Mouse (Mus musculus): ENCODE measurements at regions not wholly inside any gene's neighbourhood (a gene's known extent, or its start where the extent isn't known, plus 50 kb on each side); places are given as distances from the start of the nearest gene placed in this dataset.

GRCm38 (mm10) chr1:186340701-186341100 lies 223.6 kb upstream of the Lyplal1 start:
- Histone ChIP-seq H3K4me1 (ENCODE audit: control insufficient read depth, insufficient read depth, low read length) (no peaks in the 10 kb centered on the region), H3K4me2 (ENCODE audit: low read depth, low read length) (no peak overlapping the region), H3K27ac (ENCODE audit: low read length) (no peak overlapping the region), H3K27me3 (ENCODE audit: control insufficient read depth, insufficient read depth, low read length) (no peaks in the 10 kb centered on the region), H3K9me3 (replicated peaks; ENCODE audit: control insufficient read depth, low read length) (no peaks in the 10 kb centered on the region), H3K36me3 (ENCODE audit: control insufficient read depth, insufficient read depth, low read length) (no peaks in the 10 kb centered on the region), H3K9ac (ENCODE audit: low read length) (no peak overlapping the region), H3K4me3 (replicated peaks; ENCODE audit: low read length) (no peak overlapping the region)
- ATAC-seq (ENCODE audit: insufficient read depth, low FRiP score): no peak
- WGBS: 55% methylated on average over 3 of the region's 3 CpGs

DNA sequence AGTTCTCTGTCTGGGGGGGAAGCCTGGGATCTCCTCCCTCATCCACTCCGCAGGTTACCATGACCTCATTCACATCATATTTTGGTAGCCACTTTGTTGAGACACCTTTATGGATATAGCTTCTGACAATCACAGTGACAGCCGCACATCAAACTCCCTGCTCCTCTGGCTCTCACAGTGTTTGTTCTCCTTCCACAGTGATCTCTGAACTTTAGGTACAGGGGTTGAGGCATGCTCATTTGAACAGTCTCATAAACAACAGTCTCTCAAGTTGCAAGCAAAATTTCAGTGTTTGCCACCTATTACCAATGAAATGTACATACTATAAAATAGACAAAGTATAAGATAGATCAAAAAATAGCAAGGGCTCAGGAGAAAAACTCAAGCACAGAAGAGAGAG lies 200.2 kb upstream of the Lyplal1 start:
- ATAC-seq (ENCODE audit: insufficient read depth, low FRiP score): no peak
- no peaks in the 10 kb centered on the region for H3K27me3 ChIP-seq (ENCODE audit: control insufficient read depth, insufficient read depth, low read length)
- no peak overlapping the region for H3K9ac ChIP-seq (ENCODE audit: low read length)
- H3K36me3 ChIP-seq (ENCODE audit: control insufficient read depth, insufficient read depth, low read length): no peaks in the 10 kb centered on the region
- H3K27ac ChIP-seq (ENCODE audit: low read length): no peak overlapping the region
- H3K4me1 ChIP-seq (ENCODE audit: control insufficient read depth, insufficient read depth, low read length): peaks cover 2% of the 10 kb centered on the region; the same call in 1 of the 2 replicates
- WGBS: 82% methylated on average over 2 of the region's 2 CpGs
- no peak overlapping the region for H3K4me3 ChIP-seq (replicated peaks; ENCODE audit: low read length)
- H3K9me3 ChIP-seq (replicated peaks; ENCODE audit: control insufficient read depth, low read length): no peaks in the 10 kb centered on the region
- H3K4me2 ChIP-seq (ENCODE audit: low read depth, low read length): no peak overlapping the region

DNA sequence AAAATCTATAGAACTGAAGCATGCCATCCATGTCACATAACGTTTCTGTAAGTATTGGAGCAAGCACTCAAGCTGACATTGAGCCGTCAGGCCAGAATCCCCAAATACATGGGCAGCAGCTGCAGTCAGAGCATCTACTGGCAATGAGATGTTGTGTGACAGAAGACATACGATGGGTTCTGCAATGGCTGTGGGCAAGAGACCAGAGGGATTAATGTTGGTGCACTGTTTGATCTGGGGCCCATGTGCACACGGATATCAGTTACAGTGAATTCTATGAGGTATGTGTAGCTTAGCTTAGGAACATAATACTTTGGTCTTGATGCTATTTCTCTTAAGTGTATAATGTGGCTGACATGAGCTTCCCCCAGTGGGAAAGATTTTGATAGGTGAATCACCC lies 197.1 kb upstream of the Lyplal1 start:
- WGBS: 79% methylated on average over 4 of the region's 4 CpGs
- H3K9ac ChIP-seq (ENCODE audit: low read length): no peak overlapping the region

DNA sequence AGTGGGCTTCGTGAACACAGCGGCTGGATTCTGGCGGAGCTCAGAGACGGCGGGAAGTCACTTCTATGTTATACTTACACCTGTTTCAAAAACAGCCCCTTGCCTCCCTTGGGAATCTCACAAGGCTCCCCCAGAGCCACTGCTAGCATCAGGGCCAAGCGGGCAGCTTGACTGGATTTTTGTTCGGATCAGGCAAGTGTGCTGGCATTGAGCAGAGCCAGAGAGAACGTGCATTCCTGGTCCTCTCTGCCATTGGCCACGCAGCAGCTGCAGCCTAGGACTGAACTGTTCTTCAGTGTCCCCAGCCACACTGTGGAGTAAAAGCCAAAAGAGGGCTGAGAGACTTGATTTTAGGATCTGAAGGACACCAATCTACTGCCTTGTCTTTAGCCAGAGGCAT lies 195.6 kb upstream of the Lyplal1 start:
- Histone ChIP-seq H3K27me3 (ENCODE audit: control insufficient read depth, insufficient read depth, low read length) (no peaks in the 10 kb centered on the region), H3K27ac (ENCODE audit: low read length) (no peak overlapping the region), H3K4me3 (replicated peaks; ENCODE audit: low read length) (no peak overlapping the region), H3K9me3 (replicated peaks; ENCODE audit: control insufficient read depth, low read length) (no peaks in the 10 kb centered on the region), H3K4me1 (ENCODE audit: control insufficient read depth, insufficient read depth, low read length) (peaks cover 2% of the 10 kb centered on the region; the same call in 1 of the 2 replicates), H3K4me2 (ENCODE audit: low read depth, low read length) (no peak overlapping the region), H3K36me3 (ENCODE audit: control insufficient read depth, insufficient read depth, low read length) (no peaks in the 10 kb centered on the region), H3K9ac (ENCODE audit: low read length) (no peak overlapping the region)
- 89% methylated on average over 9 of the region's 9 CpGs for WGBS
- ATAC-seq (ENCODE audit: insufficient read depth, low FRiP score): no peak

More for the DNA sequence above, 197.1 kb upstream of the Lyplal1 start:
- Histone ChIP-seq H3K27ac (ENCODE audit: low read length) (no peak overlapping the region), H3K4me3 (replicated peaks; ENCODE audit: low read length) (no peak overlapping the region), H3K4me1 (ENCODE audit: control insufficient read depth, insufficient read depth, low read length) (peaks cover 2% of the 10 kb centered on the region; the same call in 1 of the 2 replicates), H3K4me2 (ENCODE audit: low read depth, low read length) (no peak overlapping the region), H3K36me3 (ENCODE audit: control insufficient read depth, insufficient read depth, low read length) (no peaks in the 10 kb centered on the region), H3K9me3 (replicated peaks; ENCODE audit: control insufficient read depth, low read length) (no peaks in the 10 kb centered on the region), H3K27me3 (ENCODE audit: control insufficient read depth, insufficient read depth, low read length) (no peaks in the 10 kb centered on the region)
- ATAC-seq (ENCODE audit: insufficient read depth, low FRiP score): no peak

- Histone ChIP-seq H3K4me3 (replicated peaks; ENCODE audit: low read length) (no peak overlapping the region), H3K4me1 (ENCODE audit: control insufficient read depth, insufficient read depth, low read length) (peaks cover 2% of the 10 kb centered on the region; the same call in 1 of the 2 replicates), H3K27ac (ENCODE audit: low read length) (no peak overlapping the region), H3K9me3 (replicated peaks; ENCODE audit: control insufficient read depth, low read length) (no peaks in the 10 kb centered on the region), H3K9ac (ENCODE audit: low read length) (no peak overlapping the region), H3K4me2 (ENCODE audit: low read depth, low read length) (no peak overlapping the region), H3K36me3 (ENCODE audit: control insufficient read depth, insufficient read depth, low read length) (no peaks in the 10 kb centered on the region), H3K27me3 (ENCODE audit: control insufficient read depth, insufficient read depth, low read length) (no peaks in the 10 kb centered on the region)
- 73% methylated on average over 7 of the region's 7 CpGs for WGBS
- no peak for ATAC-seq (ENCODE audit: insufficient read depth, low FRiP score)
Observed at GRCm38 (mm10) chr1:186312008-186312407, 194.9 kb upstream of the Lyplal1 start.

GRCm38 (mm10) chr1:186307627-186308026 lies 190.5 kb upstream of the Lyplal1 start:
- H3K27ac ChIP-seq (ENCODE audit: low read length): no peak overlapping the region
- WGBS: 74% methylated on average over 6 of the region's 6 CpGs
- H3K9ac ChIP-seq (ENCODE audit: low read length): no peak overlapping the region
- no peaks in the 10 kb centered on the region for H3K9me3 ChIP-seq (replicated peaks; ENCODE audit: control insufficient read depth, low read length)
- no peak overlapping the region for H3K4me2 ChIP-seq (ENCODE audit: low read depth, low read length)
- H3K4me1 ChIP-seq (ENCODE audit: control insufficient read depth, insufficient read depth, low read length): no peaks in the 10 kb centered on the region
- no peaks in the 10 kb centered on the region for H3K36me3 ChIP-seq (ENCODE audit: control insufficient read depth, insufficient read depth, low read length)
- no peaks in the 10 kb centered on the region for H3K27me3 ChIP-seq (ENCODE audit: control insufficient read depth, insufficient read depth, low read length)
- no peak for ATAC-seq (ENCODE audit: insufficient read depth, low FRiP score)
- no peak overlapping the region for H3K4me3 ChIP-seq (replicated peaks; ENCODE audit: low read length)

GRCm38 (mm10) chr1:186297464-186297863 lies 180.4 kb upstream of the Lyplal1 start:
- no peaks in the 10 kb centered on the region for H3K4me1 ChIP-seq (ENCODE audit: control insufficient read depth, insufficient read depth, low read length)
- no peak for ATAC-seq (ENCODE audit: insufficient read depth, low FRiP score)
- no peak overlapping the region for H3K4me2 ChIP-seq (ENCODE audit: low read depth, low read length)
- H3K9me3 ChIP-seq (replicated peaks; ENCODE audit: control insufficient read depth, low read length): no peaks in the 10 kb centered on the region
- WGBS: 73% methylated on average over 7 of the region's 7 CpGs
- no peak overlapping the region for H3K9ac ChIP-seq (ENCODE audit: low read length)
- no peak overlapping the region for H3K27ac ChIP-seq (ENCODE audit: low read length)
- H3K27me3 ChIP-seq (ENCODE audit: control insufficient read depth, insufficient read depth, low read length): no peaks in the 10 kb centered on the region
- no peaks in the 10 kb centered on the region for H3K36me3 ChIP-seq (ENCODE audit: control insufficient read depth, insufficient read depth, low read length)
- no peak overlapping the region for H3K4me3 ChIP-seq (replicated peaks; ENCODE audit: low read length)

- Histone ChIP-seq H3K9me3 (replicated peaks; ENCODE audit: control insufficient read depth, low read length) (no peaks in the 10 kb centered on the region), H3K4me3 (replicated peaks; ENCODE audit: low read length) (no peak overlapping the region), H3K27me3 (ENCODE audit: control insufficient read depth, insufficient read depth, low read length) (no peaks in the 10 kb centered on the region), H3K9ac (ENCODE audit: low read length) (no peak overlapping the region), H3K36me3 (ENCODE audit: control insufficient read depth, insufficient read depth, low read length) (no peaks in the 10 kb centered on the region), H3K27ac (ENCODE audit: low read length) (no peak overlapping the region), H3K4me2 (ENCODE audit: low read depth, low read length) (no peak overlapping the region), H3K4me1 (ENCODE audit: control insufficient read depth, insufficient read depth, low read length) (no peaks in the 10 kb centered on the region)
- WGBS: 54% methylated on average over 2 of the region's 2 CpGs
- no peak for ATAC-seq (ENCODE audit: insufficient read depth, low FRiP score)
Observed at GRCm38 (mm10) chr1:186295201-186295600, 178.1 kb upstream of the Lyplal1 start.

DNA sequence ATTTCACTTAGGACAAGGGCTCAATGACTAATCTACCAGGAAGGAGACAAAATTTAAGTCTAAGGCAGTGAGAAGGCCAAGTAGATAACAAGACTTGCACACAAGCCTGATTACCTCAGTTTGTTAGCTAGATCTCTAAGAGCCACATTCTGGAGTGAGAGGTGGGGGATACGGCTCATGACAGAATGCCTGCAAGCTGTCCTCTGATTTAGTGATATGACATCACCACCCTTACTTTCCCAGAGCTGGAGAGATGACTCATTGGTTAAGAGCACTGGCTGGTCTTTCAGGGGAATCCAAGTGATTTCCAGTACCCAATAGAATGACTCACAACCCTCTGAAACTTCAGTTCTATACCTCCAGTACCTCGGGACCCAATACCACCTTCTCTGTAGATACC lies 177.5 kb upstream of the Lyplal1 start:
- Histone ChIP-seq H3K4me2 (ENCODE audit: low read depth, low read length) (no peak overlapping the region), H3K4me3 (replicated peaks; ENCODE audit: low read length) (no peak overlapping the region), H3K36me3 (ENCODE audit: control insufficient read depth, insufficient read depth, low read length) (no peaks in the 10 kb centered on the region), H3K9ac (ENCODE audit: low read length) (no peak overlapping the region), H3K27me3 (ENCODE audit: control insufficient read depth, insufficient read depth, low read length) (no peaks in the 10 kb centered on the region), H3K9me3 (replicated peaks; ENCODE audit: control insufficient read depth, low read length) (no peaks in the 10 kb centered on the region), H3K27ac (ENCODE audit: low read length) (no peak overlapping the region), H3K4me1 (ENCODE audit: control insufficient read depth, insufficient read depth, low read length) (no peaks in the 10 kb centered on the region)
- no peak for ATAC-seq (ENCODE audit: insufficient read depth, low FRiP score)
- WGBS: 59% methylated on average over 2 of the region's 2 CpGs

GRCm38 (mm10) chr1:186289117-186289516 lies 172.0 kb upstream of the Lyplal1 start:
- H3K4me1 ChIP-seq (ENCODE audit: control insufficient read depth, insufficient read depth, low read length): no peaks in the 10 kb centered on the region
- WGBS: 78% methylated on average over 2 of the region's 2 CpGs
- ATAC-seq (ENCODE audit: insufficient read depth, low FRiP score): no peak

More at GRCm38 (mm10) chr1:186289117-186289516, 172.0 kb upstream of the Lyplal1 start:
- Histone ChIP-seq H3K36me3 (ENCODE audit: control insufficient read depth, insufficient read depth, low read length) (no peaks in the 10 kb centered on the region), H3K27me3 (ENCODE audit: control insufficient read depth, insufficient read depth, low read length) (no peaks in the 10 kb centered on the region), H3K9me3 (replicated peaks; ENCODE audit: control insufficient read depth, low read length) (no peaks in the 10 kb centered on the region), H3K4me2 (ENCODE audit: low read depth, low read length) (no peak overlapping the region), H3K4me3 (replicated peaks; ENCODE audit: low read length) (no peak overlapping the region), H3K9ac (ENCODE audit: low read length) (no peak overlapping the region), H3K27ac (ENCODE audit: low read length) (no peak overlapping the region)

All from stomach, embryonic 16.5 days (tissue).